Mouse (Mus musculus) liver, postnatal 0 days (tissue): ENCODE results near the gene Tspan33. TPM values are rescaled to one million over a fixed set of nuclear protein-coding genes. Genes with fewer than 3 reads are reported as not detected.

Experiments used
- ATAC-seq: fragments of 200-750 bp; cut with Nextera tagmentation; 2 replicates; pipeline ENCODE4 v1.8.0; 2017; ENCODE audit warnings: mild to moderate bottlenecking, moderate library complexity
- DNase-seq: peaks from one replicate; pipeline ENCODE4 v3.0.0-alpha.2; 2016
- H3K27ac ChIP-seq: fragments of 300-500 bp; sonication (generic); 2 replicates; pipeline ENCODE4 v1.5.1; 2014; ENCODE audit warnings: antibody characterized with exemption, moderate library complexity, mild to moderate bottlenecking, low read depth
- H3K27me3 ChIP-seq: fragments of 300-500 bp; sonication (generic); 2 replicates; pipeline ENCODE4 v1.6.1; 2014; ENCODE audit warnings: low read length, control low read depth, mixed read lengths; ENCODE audit not compliant: insufficient read depth
- H3K36me3 ChIP-seq: fragments of 300-500 bp; sonication (generic); replicated peaks from 2 replicates; pipeline ENCODE4 v1.6.1; 2014; ENCODE audit warnings: mild to moderate bottlenecking, control low read depth, low read length, moderate library complexity, mixed read lengths; ENCODE audit not compliant: insufficient read depth
- H3K4me1 ChIP-seq: fragments of 300-500 bp; sonication (generic); 2 replicates; pipeline ENCODE4 v1.6.1; 2014; ENCODE audit warnings: antibody characterized with exemption, mild to moderate bottlenecking, control low read depth; ENCODE audit not compliant: insufficient read depth
- H3K4me2 ChIP-seq: fragments of 300-500 bp; sonication (generic); 2 replicates; pipeline ENCODE4 v1.6.1; 2014; ENCODE audit warnings: low read depth, mild to moderate bottlenecking, low read length, moderate library complexity, mixed read lengths
- H3K4me3 ChIP-seq: fragments of 300-500 bp; sonication (generic); 2 replicates; pipeline ENCODE4 v1.5.1; 2014; ENCODE audit warnings: low read depth, low read length
- H3K9ac ChIP-seq: fragments of 300-500 bp; sonication (generic); replicated peaks from 2 replicates; pipeline ENCODE4 v1.6.1; 2014; ENCODE audit warnings: mild to moderate bottlenecking, moderate library complexity
- H3K9me3 ChIP-seq: fragments of 300-500 bp; sonication (generic); 2 replicates; pipeline ENCODE4 v1.6.1; 2016; ENCODE audit warnings: mild to moderate bottlenecking, control low read depth, low read length, mixed read lengths
- CTCF ChIP-seq: sonication (generic); IDR thresholded peaks from 2 replicates; pipeline ENCODE4 v1.5.1; 2016; ENCODE audit warnings: antibody characterized with exemption, low read depth
- EP300 ChIP-seq: IDR thresholded peaks from 2 replicates; pipeline ENCODE4 v1.6.1; 2016; ENCODE audit warnings: antibody characterized with exemption, low read depth, mild to moderate bottlenecking
- WGBS: fragments of 180-500 bp; shearing (Covaris S2); extraction: QIAGEN DNeasy Blood & Tissue Kit; methylation state at CpG from one replicate; pipeline ENCODE4 v1.1.7; 2014; ENCODE audit not compliant: insufficient replicate concordance; 5-methylcytosine and 5-hydroxymethylcytosine counted together
- polyA plus RNA-seq: library from polyadenylated mRNA; unstranded; fragments of >200 nt; fragmentation: Nextera tagmentation; extraction: Ambion mirVana; gene quantifications from 2 replicates; pipeline ENCODE4 v1.2.1, GENCODE M21; 2015

Tspan33 gene
- polyA plus RNA-seq, 1 experiment from 2014 or later = 87.5 TPM

DNA sequence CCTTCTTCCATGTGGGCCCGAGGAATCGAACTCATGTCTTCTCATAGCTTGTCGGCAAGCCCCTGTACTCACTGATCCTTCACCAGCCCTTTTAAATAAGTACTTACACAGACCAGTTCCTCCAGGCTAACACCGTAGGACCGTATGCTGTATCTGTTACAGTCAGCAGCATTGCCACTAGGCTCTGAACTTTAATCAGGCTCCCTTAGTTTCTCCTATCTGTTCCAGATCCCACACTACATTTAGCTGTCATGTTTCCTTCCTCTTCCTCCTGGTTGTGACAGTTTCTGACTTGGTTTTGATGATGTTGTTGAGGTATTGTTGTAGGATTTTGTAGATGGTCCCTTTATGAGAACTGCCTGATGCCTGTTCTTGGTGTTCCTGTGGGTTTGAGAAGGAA, 10.1 kb downstream of the Tspan33 start:
- H3K4me3 ChIP-seq = no peak overlapping the region
- no peaks in the 10 kb centered on the region for H3K9me3 ChIP-seq
- no peak for ATAC-seq
- peaks cover 20% of the 10 kb centered on the region for H3K36me3 ChIP-seq
- no peak for TF ChIP-seq CTCF
- no peak for TF ChIP-seq EP300
- DNase-seq = no peak
- peak overlapping the region; percentile 30; the same call in 1 of the 2 replicates for H3K9ac ChIP-seq
- peak overlapping the region; percentile 55 for H3K4me2 ChIP-seq
- no peaks in the 10 kb centered on the region for H3K27me3 ChIP-seq
- H3K27ac ChIP-seq = peak overlapping the region; percentile 11; the same call in 1 of the 2 replicates
- peaks cover 26% of the 10 kb centered on the region for H3K4me1 ChIP-seq
- 57% methylated on average over 5 of the region's 5 CpGs for WGBS

DNA sequence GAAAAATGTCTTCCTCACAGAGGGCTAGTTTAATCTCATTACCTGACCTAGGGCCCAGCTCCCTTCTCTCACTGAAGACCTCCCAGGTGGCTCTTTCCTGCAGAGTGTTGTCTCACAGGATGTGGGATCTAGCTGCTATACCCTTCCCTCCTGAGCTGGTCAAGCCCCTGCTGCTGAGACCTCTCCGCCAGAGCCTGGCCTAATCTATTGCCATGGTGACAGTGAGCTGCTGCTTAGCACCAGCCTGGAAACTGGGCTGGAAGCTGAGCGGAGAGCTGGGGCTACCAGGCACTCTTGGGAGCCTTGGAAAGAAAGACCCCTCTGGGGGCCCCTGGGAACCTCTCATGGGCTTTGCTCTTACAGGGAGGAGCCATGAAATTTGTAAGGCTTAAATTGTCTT, 13.9 kb downstream of the Tspan33 start:
- 91% methylated on average over 2 of the region's 2 CpGs for WGBS
- Histone ChIP-seq H3K27me3 (no peaks in the 10 kb centered on the region), H3K9me3 (no peaks in the 10 kb centered on the region), H3K36me3 (peaks cover 42% of the 10 kb centered on the region), H3K4me1 (peaks cover 6% of the 10 kb centered on the region), H3K27ac (no peak overlapping the region), H3K4me3 (no peak overlapping the region), H3K4me2 (no peak overlapping the region), H3K9ac (no peak overlapping the region)
- DNase-seq (no peak), ATAC-seq (no peak)
- TF ChIP-seq EP300 (no peak), CTCF (no peak)

DNA sequence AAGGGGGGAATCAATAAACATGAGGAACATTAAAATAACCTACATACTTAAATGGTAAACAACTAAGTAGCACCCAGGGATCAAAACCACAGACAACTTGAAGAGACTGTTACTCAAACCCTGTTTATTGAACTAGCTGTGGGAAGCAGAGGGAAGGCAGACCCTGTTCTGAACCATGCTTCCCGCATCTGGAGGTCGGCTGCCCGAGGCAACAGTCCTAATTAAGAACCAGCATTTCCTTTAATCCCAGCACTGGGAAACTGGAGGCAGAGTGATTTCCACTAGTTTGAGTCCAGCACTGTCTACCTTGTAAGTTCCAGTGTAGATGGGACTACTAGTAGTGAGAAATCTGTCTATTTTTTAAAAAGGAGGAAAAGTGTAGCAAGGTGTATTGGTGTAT, 17.3 kb downstream of the Tspan33 start:
- H3K9ac ChIP-seq = no peak overlapping the region
- no peaks in the 10 kb centered on the region for H3K4me1 ChIP-seq
- WGBS = 81% methylated on average over 3 of the region's 3 CpGs
- TF ChIP-seq EP300 (no peak), CTCF (no peak)
- H3K4me3 ChIP-seq = no peak overlapping the region
- peaks cover 52% of the 10 kb centered on the region for H3K36me3 ChIP-seq
- no peak overlapping the region for H3K27ac ChIP-seq
- DNase-seq (no peak), ATAC-seq (no peak)
- no peak overlapping the region for H3K4me2 ChIP-seq
- H3K27me3 ChIP-seq = no peaks in the 10 kb centered on the region
- no peaks in the 10 kb centered on the region for H3K9me3 ChIP-seq

DNA sequence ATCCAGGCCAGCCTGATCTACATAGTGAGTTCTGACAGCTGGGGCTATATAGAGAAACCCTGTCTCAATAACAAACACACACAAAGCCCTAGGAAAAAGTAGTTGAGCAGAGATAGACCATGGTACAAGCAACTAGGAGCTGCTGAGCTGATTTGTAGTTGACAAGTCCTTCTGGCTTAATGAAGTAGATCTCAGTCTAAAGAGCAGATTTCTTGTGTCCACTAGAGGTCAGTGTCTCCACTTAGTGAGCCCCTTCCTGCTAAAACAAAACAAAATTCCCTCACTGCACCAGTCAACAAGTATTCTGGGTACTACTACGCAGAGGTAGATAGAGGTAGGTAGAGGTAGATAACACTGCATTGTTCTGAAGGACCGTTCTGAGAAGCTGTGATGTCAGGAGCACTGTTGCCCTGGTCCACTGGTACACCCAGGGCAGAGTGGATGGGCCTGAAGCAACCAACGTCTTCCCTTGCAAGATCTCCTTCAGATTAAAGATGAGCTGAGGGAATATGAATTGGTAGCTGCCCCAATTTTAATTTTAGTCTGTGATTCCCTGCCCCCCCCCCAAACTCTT, 18.1 kb downstream of the Tspan33 start:
- DNase-seq = no peak
- Histone ChIP-seq H3K4me2 (no peak overlapping the region), H3K4me3 (no peak overlapping the region), H3K27me3 (no peaks in the 10 kb centered on the region), H3K36me3 (peaks cover 60% of the 10 kb centered on the region), H3K9ac (no peak overlapping the region), H3K27ac (no peak overlapping the region), H3K9me3 (no peaks in the 10 kb centered on the region), H3K4me1 (no peaks in the 10 kb centered on the region)
- WGBS = 59% methylated on average over 3 of the region's 3 CpGs
- TF ChIP-seq CTCF = peak; percentile 88
- no peak for TF ChIP-seq EP300
- no peak; the same call in 1 of the 2 replicates for ATAC-seq

DNA sequence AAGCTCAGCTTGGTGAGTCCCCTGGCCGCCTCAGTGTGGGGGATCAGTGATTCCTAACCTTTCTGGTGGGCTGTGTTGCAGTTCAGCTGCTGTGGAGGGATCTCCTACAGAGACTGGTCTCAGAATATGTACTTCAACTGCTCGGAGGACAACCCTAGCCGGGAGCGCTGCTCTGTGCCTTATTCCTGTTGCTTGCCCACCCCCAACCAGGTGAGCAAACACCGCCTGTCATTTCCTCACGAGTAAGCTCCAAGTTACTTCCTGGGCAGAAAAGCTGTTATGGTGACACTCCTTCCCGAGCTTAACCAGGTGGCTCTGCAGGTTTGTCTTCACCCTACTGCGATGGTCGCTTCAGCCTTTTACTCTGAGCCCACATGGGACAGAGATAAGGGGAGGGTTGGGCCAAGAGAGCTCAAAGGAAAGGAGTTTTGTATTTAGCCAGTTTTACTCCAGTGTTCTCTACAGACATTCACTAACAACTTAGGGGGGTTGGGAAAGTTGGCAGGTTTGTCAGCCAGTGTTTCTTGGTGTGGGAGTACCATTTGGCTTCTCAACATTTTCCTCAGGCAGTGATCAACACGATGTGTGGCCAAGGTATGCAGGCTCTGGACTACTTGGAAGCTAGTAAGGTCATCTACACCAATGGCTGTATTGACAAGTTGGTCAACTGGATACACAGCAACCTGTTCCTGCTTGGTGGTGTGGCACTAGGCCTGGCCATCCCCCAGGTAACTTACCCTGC, 22.8 kb downstream of the Tspan33 start:
- no peaks in the 10 kb centered on the region for H3K9me3 ChIP-seq
- H3K27me3 ChIP-seq = no peaks in the 10 kb centered on the region
- H3K4me2 ChIP-seq = no peak overlapping the region
- H3K27ac ChIP-seq = no peak overlapping the region
- WGBS = 67% methylated on average over 10 of the region's 10 CpGs
- no peak overlapping the region for H3K4me3 ChIP-seq
- no peak overlapping the region for H3K9ac ChIP-seq
- DNase-seq = no peak
- peaks cover 65% of the 10 kb centered on the region for H3K36me3 ChIP-seq
- no peaks in the 10 kb centered on the region for H3K4me1 ChIP-seq
- no peak for ATAC-seq
- TF ChIP-seq CTCF (no peak), EP300 (no peak)

DNA sequence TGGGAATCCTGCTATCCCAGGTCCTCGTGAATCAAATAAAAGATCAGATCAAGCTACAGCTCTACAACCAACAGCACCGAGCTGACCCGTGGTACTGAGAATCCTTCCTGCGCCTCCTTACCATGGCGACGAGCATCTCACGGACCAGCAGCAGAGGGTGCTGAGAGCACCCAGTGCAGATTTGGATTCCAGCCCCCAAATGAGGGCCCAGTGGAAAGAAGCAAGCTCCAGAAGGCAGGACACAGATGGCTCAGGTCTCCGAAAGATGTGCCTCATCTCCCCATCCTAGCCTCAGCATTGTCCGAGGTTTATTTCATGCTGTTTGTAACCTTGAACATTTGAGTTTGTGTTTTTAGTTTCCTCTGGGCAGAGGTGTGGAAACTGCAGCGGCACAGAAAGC, 23.5 kb downstream of the Tspan33 start:
- Histone ChIP-seq H3K9me3 (no peaks in the 10 kb centered on the region), H3K4me3 (no peak overlapping the region), H3K4me1 (no peaks in the 10 kb centered on the region), H3K9ac (no peak overlapping the region), H3K36me3 (peaks cover 58% of the 10 kb centered on the region), H3K27me3 (no peaks in the 10 kb centered on the region), H3K27ac (no peak overlapping the region), H3K4me2 (no peak overlapping the region)
- no peak for DNase-seq
- ATAC-seq = no peak
- 74% methylated on average over 10 of the region's 10 CpGs for WGBS
- TF ChIP-seq CTCF (no peak), EP300 (no peak)
